ENCODE assay signal across 1 mouse cellular context in genomic region chr16:32463426-32463825, GRCm38 (mm10).
TF ChIP-seq lines count a peak whose summit lies in the region.

No protein-coding gene starts in this region.

TF ChIP-seq in MEL, 35 proteins besides CTCF, POLR2A, EP300 and RAD21 (continued from another document):
- TF ChIP-seq SMC3 (IDR thresholded peaks at IDR 0.05; ENCODE audit: low read depth, low read length) (no peak), TCF12 (IDR thresholded peaks at IDR 0.05; ENCODE audit: low read depth, low read length) (peak; percentile 49; the same call in 1 of the 2 replicates), ZKSCAN1 (IDR thresholded peaks at IDR 0.05; ENCODE audit: low read depth, low read length) (no peak), GATA1 (IDR thresholded peaks at IDR 0.05; ENCODE audit: low read depth, low read length) (peak; percentile 56; the same call in 1 of the 2 replicates), ZMIZ1 (IDR thresholded peaks at IDR 0.05; ENCODE audit: low read depth, low read length) (no peak), RCOR1 (IDR thresholded peaks at IDR 0.05; ENCODE audit: low read depth, low read length) (no peak), UBTF (IDR thresholded peaks at IDR 0.05; ENCODE audit: borderline replicate concordance, insufficient read depth, low read depth, low read length) (no peak), TBP (IDR thresholded peaks at IDR 0.05; ENCODE audit: low read depth, low read length) (no peak), POLR2AphosphoS2 (IDR thresholded peaks at IDR 0.05; ENCODE audit: low read length) (no peak), KAT2A (conservative IDR thresholded peaks at IDR 0.05; ENCODE audit: low read depth, low read length) (no peak), MAFK (IDR thresholded peaks at IDR 0.05; ENCODE audit: borderline replicate concordance, low read depth, low read length) (no peak), E2F4 (IDR thresholded peaks at IDR 0.05; ENCODE audit: borderline replicate concordance, low read depth, low read length) (no peak), ETS1 (IDR thresholded peaks at IDR 0.05; ENCODE audit: low read depth, low read length) (peak; percentile 75), JUND (IDR thresholded peaks at IDR 0.05; ENCODE audit: low read depth, low read length) (no peak), MEF2A (IDR thresholded peaks at IDR 0.05; ENCODE audit: extremely low read depth, insufficient replicate concordance, low read depth, low read length, poor library complexity, severe bottlenecking) (no peak), NRF1 (IDR thresholded peaks at IDR 0.05; ENCODE audit: insufficient read depth, low read depth, low read length, poor library complexity, severe bottlenecking) (no peak), HCFC1 (IDR thresholded peaks at IDR 0.05; ENCODE audit: low read depth, low read length) (no peak), ZNF384 (IDR thresholded peaks at IDR 0.05; ENCODE audit: low read depth, low read length) (no peak), MYB (IDR thresholded peaks at IDR 0.05; ENCODE audit: low read depth, low read length) (0 out of 2 replicates have a peak, but pooled peaks have one; percentile 36), TAL1 (IDR thresholded peaks at IDR 0.05; ENCODE audit: low read length) (peak; percentile 24; the same call in 1 of the 2 replicates), MXI1 (IDR thresholded peaks at IDR 0.05; ENCODE audit: low read depth, low read length) (no peak), USF2 (IDR thresholded peaks at IDR 0.05; ENCODE audit: borderline replicate concordance in 1 of 2, insufficient read depth in 1 of 2, low read depth in 1 of 2, low read length in 2 of 2) (no peak), MAX (IDR thresholded peaks at IDR 0.05; ENCODE audit: low read length) (no peak)
